Mouse (Mus musculus) C2C12 (cell line): Measurements from ENCODE around the gene Gm20388.

ENCODE experiments used
- CTCF ChIP-seq: IDR thresholded peaks from one replicate; pipeline ENCODE4 v1.5.1; 2011; ENCODE audit not compliant: control insufficient read depth, insufficient read depth, insufficient read length
- MAX ChIP-seq: IDR thresholded peaks from one replicate; pipeline ENCODE4 v1.6.1; 2011; ENCODE audit warnings: mild to moderate bottlenecking, control low read depth
- MYOD1 ChIP-seq: IDR thresholded peaks from one replicate; pipeline ENCODE4 v1.6.1; 2011; ENCODE audit warnings: low read depth; ENCODE audit not compliant: control insufficient read depth, insufficient read length
- MYOG ChIP-seq: IDR thresholded peaks from one replicate; pipeline ENCODE4 v1.6.1; 2011; ENCODE audit not compliant: control insufficient read depth, insufficient read length; ENCODE audit errors: extremely low read depth
- USF1 ChIP-seq: IDR thresholded peaks from one replicate; pipeline ENCODE4 v1.6.1; 2011; ENCODE audit warnings: low read depth, mild to moderate bottlenecking, control low read depth, moderate library complexity

DNA sequence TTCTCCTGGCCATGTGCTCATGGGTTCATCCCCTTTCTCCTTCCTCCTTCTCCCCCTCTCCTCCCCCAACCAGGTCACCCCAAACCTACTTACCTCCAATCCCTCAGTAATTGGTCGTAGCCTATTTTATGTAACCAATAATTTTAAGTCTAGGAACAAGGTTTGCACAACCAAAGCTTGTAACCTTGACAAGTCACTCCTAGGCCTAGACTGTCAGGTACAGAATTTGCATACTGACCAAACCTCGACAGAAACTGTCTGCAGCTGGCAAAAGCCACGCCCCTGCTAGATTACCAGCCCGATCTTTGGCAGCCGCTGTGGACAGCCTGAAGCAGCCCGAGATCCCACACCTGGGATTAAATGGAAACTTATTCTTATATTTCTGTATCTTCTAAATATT, 2461.1 kb downstream of the Gm20388 start:
- TF ChIP-seq MAX (no peak), CTCF (no peak), MYOG (no peak), MYOD1 (no peak), USF1 (no peak)
